Mouse (Mus musculus) liver, postnatal 0 days (tissue): ENCODE measurements around the gene Ccrl2.

Experiments
- CTCF ChIP-seq: sonication (generic); IDR thresholded peaks from 2 replicates; pipeline ENCODE4 v1.5.1; 2016; ENCODE audit warnings: antibody characterized with exemption, low read depth
- EP300 ChIP-seq: IDR thresholded peaks from 2 replicates; pipeline ENCODE4 v1.6.1; 2016; ENCODE audit warnings: antibody characterized with exemption, low read depth, mild to moderate bottlenecking

DNA sequence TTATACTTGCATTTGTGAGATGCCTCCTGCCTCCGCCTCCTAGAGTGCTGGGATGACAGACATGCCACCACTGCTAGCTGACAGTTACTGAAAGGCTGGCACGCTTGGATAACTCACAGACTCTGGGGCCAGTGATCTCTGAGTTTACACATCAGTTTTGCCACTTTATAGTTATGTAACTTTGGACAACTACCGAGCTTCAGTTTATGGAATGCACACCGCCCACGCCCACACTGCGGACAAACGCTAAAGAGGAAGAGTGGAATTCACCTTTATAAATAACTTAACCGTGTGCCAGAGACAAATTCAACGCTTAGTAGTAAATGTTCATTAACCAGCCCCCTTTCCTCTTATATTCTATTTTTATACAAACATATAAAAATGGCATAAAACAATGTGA, 2.4 kb downstream of the Ccrl2 start:
- no peak for TF ChIP-seq CTCF
- no peak for TF ChIP-seq EP300
